Mouse (Mus musculus) frontal cortex, postnatal 25 days (tissue): ENCODE measurements around the gene Rfx8.
"Not testable (repeated sequence)": the region's sequence is repeated elsewhere in the genome, so short reads cannot be mapped to it uniquely, and the experiment has no call there.

Experiments
- DNase-seq, 2 experiments: peaks; one replicate each; pipeline ENCODE4 v3.0.0; 2022; ENCODE audit warnings: low spot score in 2 of 2

Gene Rfx8

GRCm38 (mm10) chr1:39691974-39692373, 28.8 kb downstream of the Rfx8 start:
- no peak for DNase-seq

GRCm38 (mm10) chr1:39691061-39691460, 29.7 kb downstream of the Rfx8 start:
- DNase-seq, result no peak

GRCm38 (mm10) chr1:39688573-39688972, 32.2 kb downstream of the Rfx8 start:
- no peak for DNase-seq

GRCm38 (mm10) chr1:39687279-39687678, 33.5 kb downstream of the Rfx8 start:
- no peak for DNase-seq

- peak; percentile 68 to 70 for DNase-seq
These were observed 35.0 kb downstream of the Rfx8 start for GRCm38 (mm10) chr1:39685841-39686240.

GRCm38 (mm10) chr1:39681638-39682037, 39.2 kb downstream of the Rfx8 start:
- no peak for DNase-seq

GRCm38 (mm10) chr1:39680546-39680945, 40.3 kb downstream of the Rfx8 start:
- no peak for DNase-seq

GRCm38 (mm10) chr1:39678883-39679282, 41.9 kb downstream of the Rfx8 start:
- no peak for DNase-seq

GRCm38 (mm10) chr1:39676221-39676876, 44.4 kb downstream of the Rfx8 start:
- no peak for DNase-seq

GRCm38 (mm10) chr1:39672362-39673105, 48.3 kb downstream of the Rfx8 start:
- DNase-seq, result no peak

- DNase-seq, result no peak
These were observed 50.4 kb downstream of the Rfx8 start for GRCm38 (mm10) chr1:39670211-39670935.

- DNase-seq, result no peak
These were observed 54.0 kb downstream of the Rfx8 start for GRCm38 (mm10) chr1:39666751-39667252.

GRCm38 (mm10) chr1:39664039-39664625, 56.7 kb downstream of the Rfx8 start:
- DNase-seq, result no peak

- no peak for DNase-seq
These were observed 57.7 kb downstream of the Rfx8 start for GRCm38 (mm10) chr1:39663050-39663449.

GRCm38 (mm10) chr1:39656976-39657529, 63.7 kb downstream of the Rfx8 start:
- DNase-seq, result no peak

GRCm38 (mm10) chr1:39654901-39655300, 65.9 kb downstream of the Rfx8 start:
- DNase-seq, result not testable (repeated sequence)

- no peak for DNase-seq
These were observed 67.8 kb downstream of the Rfx8 start for GRCm38 (mm10) chr1:39653028-39653427.

GRCm38 (mm10) chr1:39651241-39651548, 69.6 kb downstream of the Rfx8 start, which contains the start of gene Creg2:
Creg2 (minus strand) TSS chr1:39651474.
- DNase-seq, result no peak

GRCm38 (mm10) chr1:39650435-39651240, 70.2 kb downstream of the Rfx8 start:
- DNase-seq, result peak; percentile 66 to 69

- peak in 1 of 2 experiments; percentile 46 for DNase-seq
These were observed 70.9 kb downstream of the Rfx8 start for GRCm38 (mm10) chr1:39649691-39650434.
